Mouse (Mus musculus): ENCODE measurements at regions not wholly inside any gene's neighbourhood (a gene's known extent, or its start where the extent isn't known, plus 50 kb on each side); places are given as distances from the start of the nearest gene placed in this dataset.

DNA sequence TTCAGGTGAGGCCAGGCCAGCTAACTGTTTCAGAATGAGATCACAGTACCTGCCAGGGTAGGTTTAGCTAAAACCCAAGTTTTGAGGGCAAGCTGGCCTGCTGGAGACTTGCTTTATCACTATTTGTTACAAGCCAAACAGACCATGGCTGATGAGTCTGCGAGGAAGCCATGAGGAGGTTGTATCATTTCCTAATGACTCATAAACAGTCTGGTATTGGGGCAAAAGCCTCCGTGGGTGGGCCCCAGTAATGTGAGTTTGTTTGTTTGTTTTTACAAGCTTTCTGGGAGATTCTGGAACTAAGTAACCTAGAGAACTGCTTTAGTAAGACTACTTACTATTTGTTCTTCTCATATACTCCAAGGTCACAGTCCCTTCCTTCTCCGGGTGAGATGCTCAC, 62.9 kb upstream of the Fam180a start:
- TF ChIP-seq TAL1 (IDR thresholded peaks at IDR 0.05; ENCODE audit: low read length) (no peak), GATA1 (IDR thresholded peaks at IDR 0.05; ENCODE audit: low read length) (no peak)
